Mouse (Mus musculus): ENCODE data around the gene Appl2. TPM values are rescaled to one million over a fixed set of nuclear protein-coding genes. Genes with fewer than 3 reads are reported as not detected.

The Appl2 gene
- polyA plus RNA-seq, 1 experiment from 2014 or later = 32.4 TPM

DNA sequence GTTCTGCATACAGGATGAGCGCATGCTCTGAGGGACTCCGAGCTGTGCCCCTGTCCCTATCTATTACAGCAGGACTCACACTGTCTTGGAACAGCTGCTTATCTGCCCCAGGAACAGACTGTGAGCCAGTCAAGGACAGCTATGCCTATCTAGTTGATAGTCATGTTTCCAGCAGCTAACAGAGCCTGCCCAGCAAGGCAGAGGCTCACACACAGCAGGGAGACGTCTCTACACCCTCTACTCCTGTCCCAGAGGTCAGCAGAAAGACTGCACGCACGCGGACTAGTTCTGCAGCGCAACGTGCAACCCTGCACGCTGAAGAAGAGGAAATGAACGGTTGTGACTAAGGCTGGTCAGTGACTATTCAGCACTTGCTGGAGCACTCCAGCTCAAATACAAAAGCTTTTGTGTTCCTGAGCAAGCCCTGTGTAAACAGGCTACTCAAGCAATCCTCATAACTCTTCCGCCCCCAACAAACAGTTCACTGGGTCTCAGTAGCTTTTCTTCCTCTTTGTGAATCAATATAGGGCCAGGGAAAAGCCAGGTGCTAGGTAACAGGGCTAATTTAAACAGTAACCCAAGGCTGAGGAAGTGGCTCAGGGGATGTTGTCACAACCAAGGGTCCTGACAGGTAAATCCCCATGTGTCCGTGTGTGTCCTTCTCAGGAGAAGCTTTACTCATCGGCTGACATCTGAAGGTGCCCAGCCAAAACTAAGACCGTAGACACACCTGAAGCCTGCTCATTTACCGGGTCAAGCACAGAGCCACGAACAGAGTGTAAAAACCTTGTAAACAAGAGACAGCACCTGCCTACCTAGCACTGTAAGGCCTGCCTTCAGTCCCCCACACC lies 3.4 kb downstream of the Appl2 start:
- TF ChIP-seq CTCF (IDR thresholded peaks at IDR 0.05; ENCODE audit: low read depth) = no peak
- H3K4me2 ChIP-seq (ENCODE audit: low read length) = no peak overlapping the region
- no peaks in the 10 kb centered on the region for H3K27me3 ChIP-seq (ENCODE audit: insufficient read depth, low read length)
- no peaks in the 10 kb centered on the region for H3K4me1 ChIP-seq (replicated peaks; ENCODE audit: insufficient read depth, low read length)
- ATAC-seq (replicated peaks; ENCODE audit: low FRiP score, low read depth) (no peak), DNase-seq (ENCODE audit: low spot score) (no peak)
- H3K27ac ChIP-seq = peak overlapping the region; percentile 36; the same call in 1 of the 2 replicates
- H3K9me3 ChIP-seq (replicated peaks; ENCODE audit: low read length) = no peaks in the 10 kb centered on the region
- no peak overlapping the region for H3K4me3 ChIP-seq (replicated peaks; ENCODE audit: low read depth, low read length)
- no peak overlapping the region for H3K9ac ChIP-seq (ENCODE audit: low read depth, low read length)
- no peaks in the 10 kb centered on the region for H3K36me3 ChIP-seq (ENCODE audit: insufficient read depth, low read length)
- WGBS = 67% methylated on average over 16 of the region's 16 CpGs

DNA sequence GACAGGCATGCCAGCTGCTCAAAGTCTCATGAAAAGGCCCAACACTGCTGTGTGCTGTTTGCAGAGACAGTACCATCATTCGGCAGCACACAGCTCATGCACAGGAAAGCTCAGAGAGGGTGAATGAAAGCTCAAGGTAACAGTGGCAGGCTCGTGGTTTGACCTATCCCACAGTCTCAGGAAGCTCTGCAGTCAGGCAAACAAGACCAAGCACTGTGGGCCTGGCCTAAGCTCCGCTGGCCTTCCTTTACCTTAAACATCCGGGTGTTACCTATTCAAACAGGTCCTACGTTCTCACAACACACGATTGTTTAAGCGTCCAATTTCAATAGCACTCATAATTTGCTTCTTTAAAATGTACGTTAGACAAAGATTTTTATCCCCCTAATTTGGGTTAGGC lies 4.4 kb downstream of the Appl2 start:
- Histone ChIP-seq H3K9ac (ENCODE audit: low read depth, low read length) (no peak overlapping the region), H3K27ac (no peak overlapping the region), H3K27me3 (ENCODE audit: insufficient read depth, low read length) (no peaks in the 10 kb centered on the region), H3K9me3 (replicated peaks; ENCODE audit: low read length) (no peaks in the 10 kb centered on the region), H3K4me1 (replicated peaks; ENCODE audit: insufficient read depth, low read length) (no peaks in the 10 kb centered on the region), H3K36me3 (ENCODE audit: insufficient read depth, low read length) (no peaks in the 10 kb centered on the region), H3K4me3 (replicated peaks; ENCODE audit: low read depth, low read length) (no peak overlapping the region), H3K4me2 (ENCODE audit: low read length) (no peak overlapping the region)
- TF ChIP-seq CTCF (IDR thresholded peaks at IDR 0.05; ENCODE audit: low read depth) = no peak
- WGBS = 83% methylated on average over 8 of the region's 8 CpGs
- ATAC-seq (replicated peaks; ENCODE audit: low FRiP score, low read depth) (no peak), DNase-seq (ENCODE audit: low spot score) (no peak)

DNA sequence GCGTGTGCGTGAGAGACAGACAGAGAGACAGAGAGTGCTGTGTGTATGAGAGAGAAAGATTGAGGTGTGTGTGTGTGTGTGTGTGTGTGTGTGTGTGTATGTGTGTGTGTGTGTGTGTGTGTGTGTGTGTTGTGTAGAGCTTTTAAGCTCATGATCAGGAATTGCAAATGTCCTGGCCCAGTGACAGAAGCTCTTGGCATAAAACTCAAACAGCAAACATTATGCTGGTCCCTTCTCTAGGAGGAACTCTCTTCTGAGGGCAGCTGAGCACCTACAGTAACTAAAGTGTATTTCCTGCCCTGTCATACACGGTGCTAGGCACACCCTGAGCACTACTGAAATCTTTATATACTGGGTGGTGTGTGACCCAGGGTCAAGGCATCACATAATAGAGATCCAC lies 6.9 kb downstream of the Appl2 start:
- TF ChIP-seq CTCF (IDR thresholded peaks at IDR 0.05; ENCODE audit: low read depth) = no peak
- no peak overlapping the region for H3K4me3 ChIP-seq (replicated peaks; ENCODE audit: low read depth, low read length)
- DNase-seq (ENCODE audit: low spot score) = no peak
- 87% methylated on average over 3 of the region's 3 CpGs for WGBS
- H3K36me3 ChIP-seq (ENCODE audit: insufficient read depth, low read length) = no peaks in the 10 kb centered on the region
- no peak overlapping the region for H3K9ac ChIP-seq (ENCODE audit: low read depth, low read length)
- H3K4me2 ChIP-seq (ENCODE audit: low read length) = no peak overlapping the region
- no peaks in the 10 kb centered on the region for H3K9me3 ChIP-seq (replicated peaks; ENCODE audit: low read length)
- H3K4me1 ChIP-seq (replicated peaks; ENCODE audit: insufficient read depth, low read length) = no peaks in the 10 kb centered on the region
- no peaks in the 10 kb centered on the region for H3K27me3 ChIP-seq (ENCODE audit: insufficient read depth, low read length)
- H3K27ac ChIP-seq = no peak overlapping the region
- no peak for ATAC-seq (replicated peaks; ENCODE audit: low FRiP score, low read depth)

DNA sequence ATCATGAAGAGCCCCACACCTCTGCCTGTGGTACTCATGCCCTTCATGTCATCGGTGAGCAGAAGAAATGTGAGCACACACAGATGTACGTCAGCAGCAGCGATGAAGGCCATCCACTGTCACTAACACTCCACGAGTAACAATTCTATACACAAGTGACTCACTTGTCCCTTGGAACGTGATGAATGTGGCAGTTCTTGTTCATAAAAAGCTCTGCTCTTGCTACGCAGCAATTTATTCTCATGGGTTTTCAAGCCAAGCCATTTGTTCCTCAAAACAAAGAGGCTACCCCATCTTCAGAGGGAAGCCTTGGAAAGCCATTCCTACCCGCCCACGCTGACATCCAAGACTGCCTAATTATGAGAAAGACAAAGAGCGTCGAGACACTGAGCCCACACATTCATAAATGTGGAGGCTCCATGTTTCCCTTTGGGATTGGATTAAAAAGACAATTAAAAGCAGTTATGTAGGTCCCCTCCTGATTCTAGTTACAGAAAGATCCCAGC lies 8.6 kb downstream of the Appl2 start:
- ATAC-seq (replicated peaks; ENCODE audit: low FRiP score, low read depth) = no peak
- Histone ChIP-seq H3K4me3 (replicated peaks; ENCODE audit: low read depth, low read length) (no peak overlapping the region), H3K27ac (no peak overlapping the region), H3K4me2 (ENCODE audit: low read length) (no peak overlapping the region), H3K36me3 (ENCODE audit: insufficient read depth, low read length) (no peaks in the 10 kb centered on the region), H3K9me3 (replicated peaks; ENCODE audit: low read length) (no peaks in the 10 kb centered on the region), H3K27me3 (ENCODE audit: insufficient read depth, low read length) (no peaks in the 10 kb centered on the region), H3K4me1 (replicated peaks; ENCODE audit: insufficient read depth, low read length) (no peaks in the 10 kb centered on the region), H3K9ac (ENCODE audit: low read depth, low read length) (no peak overlapping the region)
- WGBS = 80% methylated on average over 10 of the region's 10 CpGs
- TF ChIP-seq CTCF (IDR thresholded peaks at IDR 0.05; ENCODE audit: low read depth) = no peak
- no peak for DNase-seq (ENCODE audit: low spot score)

- 31% methylated on average over 6 of the region's 6 CpGs for WGBS
- no peak for ATAC-seq (replicated peaks; ENCODE audit: low FRiP score, low read depth)
- H3K27ac ChIP-seq = no peak overlapping the region; the same call in 1 of the 2 replicates
Measured at GRCm38 (mm10) chr10:83637295-83637694, 11.2 kb downstream of the Appl2 start.

DNA sequence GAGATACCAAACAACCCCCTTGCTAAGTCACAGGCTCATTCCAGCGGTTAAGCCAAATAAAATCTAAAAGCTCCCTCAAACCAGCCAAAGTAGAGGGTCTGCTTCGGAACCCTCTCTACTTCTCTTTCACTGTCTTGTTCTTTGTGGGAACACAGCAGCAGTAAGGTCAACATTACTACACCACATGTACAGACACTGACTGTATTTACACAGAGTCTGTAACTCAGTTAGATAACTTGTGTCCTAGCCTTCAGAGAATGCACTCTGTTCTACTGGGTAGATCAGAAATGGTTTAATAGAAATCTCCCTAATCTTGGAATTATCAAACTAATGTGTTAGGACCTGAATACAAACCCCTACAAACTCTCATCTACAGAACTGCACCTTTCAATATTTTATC lies 12.3 kb downstream of the Appl2 start:
- Histone ChIP-seq H3K27ac (no peak overlapping the region), H3K4me1 (replicated peaks; ENCODE audit: insufficient read depth, low read length) (0 out of 2 replicates have a peak, but pooled peaks cover 3% of the 10 kb centered on the region), H3K4me2 (ENCODE audit: low read length) (no peak overlapping the region), H3K27me3 (ENCODE audit: insufficient read depth, low read length) (no peaks in the 10 kb centered on the region), H3K4me3 (replicated peaks; ENCODE audit: low read depth, low read length) (no peak overlapping the region), H3K36me3 (ENCODE audit: insufficient read depth, low read length) (no peaks in the 10 kb centered on the region), H3K9me3 (replicated peaks; ENCODE audit: low read length) (no peaks in the 10 kb centered on the region), H3K9ac (ENCODE audit: low read depth, low read length) (no peak overlapping the region)
- TF ChIP-seq CTCF (IDR thresholded peaks at IDR 0.05; ENCODE audit: low read depth) = no peak
- 94% methylated on average over 2 of the region's 2 CpGs for WGBS
- DNase-seq (ENCODE audit: low spot score) (no peak), ATAC-seq (replicated peaks; ENCODE audit: low FRiP score, low read depth) (no peak)

More at GRCm38 (mm10) chr10:83637295-83637694, 11.2 kb downstream of the Appl2 start:
- no peak for TF ChIP-seq CTCF (IDR thresholded peaks at IDR 0.05; ENCODE audit: low read depth)
- Histone ChIP-seq H3K4me2 (ENCODE audit: low read length) (no peak overlapping the region), H3K27me3 (ENCODE audit: insufficient read depth, low read length) (no peaks in the 10 kb centered on the region), H3K9me3 (replicated peaks; ENCODE audit: low read length) (no peaks in the 10 kb centered on the region), H3K4me3 (replicated peaks; ENCODE audit: low read depth, low read length) (no peak overlapping the region), H3K4me1 (replicated peaks; ENCODE audit: insufficient read depth, low read length) (0 out of 2 replicates have a peak, but pooled peaks cover 3% of the 10 kb centered on the region), H3K9ac (ENCODE audit: low read depth, low read length) (no peak overlapping the region), H3K36me3 (ENCODE audit: insufficient read depth, low read length) (no peaks in the 10 kb centered on the region)
- peak; percentile 63 for DNase-seq (ENCODE audit: low spot score)
